Mouse (Mus musculus): ENCODE measurements around the gene Endou. TPM values are rescaled to one million over a fixed set of nuclear protein-coding genes. Genes with fewer than 3 reads are reported as not detected.

Gene Endou
- polyA plus RNA-seq, 1 experiment from 2014 or later = 0.20 TPM

GRCm38 (mm10) chr15:97762733-97763132 is 31.6 kb upstream of the Endou start:
- no peak overlapping the region for H3K4me3 ChIP-seq (ENCODE audit: low read depth, low read length)
- peaks cover 24% of the 10 kb centered on the region for H3K4me1 ChIP-seq (ENCODE audit: control insufficient read depth, insufficient read depth, low read length)
- H3K27ac ChIP-seq (ENCODE audit: low read depth, low read length) = no peak overlapping the region
- no peak overlapping the region for H3K4me2 ChIP-seq (ENCODE audit: low read depth)
- WGBS = 67% methylated on average over 9 of the region's 9 CpGs
- peaks cover 10% of the 10 kb centered on the region; the same call in 1 of the 2 replicates for H3K27me3 ChIP-seq (ENCODE audit: control insufficient read depth, insufficient read depth, low read length)
- H3K36me3 ChIP-seq (ENCODE audit: control insufficient read depth, insufficient read depth, low read length) = no peaks in the 10 kb centered on the region
- H3K9me3 ChIP-seq (ENCODE audit: control insufficient read depth, low read length) = no peaks in the 10 kb centered on the region
- ATAC-seq (ENCODE audit: insufficient read depth, low FRiP score, low TSS enrichment) (no peak), DNase-seq (ENCODE audit: low spot score) (no peak)
- H3K9ac ChIP-seq (ENCODE audit: low read length) = no peak overlapping the region

GRCm38 (mm10) chr15:97761438-97761837 is 30.3 kb upstream of the Endou start:
- Histone ChIP-seq H3K4me3 (ENCODE audit: low read depth, low read length) (no peak overlapping the region), H3K9ac (ENCODE audit: low read length) (no peak overlapping the region), H3K9me3 (ENCODE audit: control insufficient read depth, low read length) (no peaks in the 10 kb centered on the region), H3K4me1 (ENCODE audit: control insufficient read depth, insufficient read depth, low read length) (peaks cover 12% of the 10 kb centered on the region), H3K27ac (ENCODE audit: low read depth, low read length) (no peak overlapping the region), H3K27me3 (ENCODE audit: control insufficient read depth, insufficient read depth, low read length) (0 out of 2 replicates have a peak, but pooled peaks cover 5% of the 10 kb centered on the region), H3K36me3 (ENCODE audit: control insufficient read depth, insufficient read depth, low read length) (no peaks in the 10 kb centered on the region), H3K4me2 (ENCODE audit: low read depth) (no peak overlapping the region)
- 46% methylated on average over 13 of the region's 13 CpGs for WGBS
- ATAC-seq (ENCODE audit: insufficient read depth, low FRiP score, low TSS enrichment) (no peak), DNase-seq (ENCODE audit: low spot score) (no peak)

- no peaks in the 10 kb centered on the region for H3K36me3 ChIP-seq (ENCODE audit: control insufficient read depth, insufficient read depth, low read length)
- ATAC-seq (ENCODE audit: insufficient read depth, low FRiP score, low TSS enrichment) (no peak), DNase-seq (ENCODE audit: low spot score) (no peak)
- 69% methylated on average over 5 of the region's 5 CpGs for WGBS
- no peaks in the 10 kb centered on the region for H3K9me3 ChIP-seq (ENCODE audit: control insufficient read depth, low read length)
- H3K4me3 ChIP-seq (ENCODE audit: low read depth, low read length) = no peak overlapping the region
- no peak overlapping the region for H3K9ac ChIP-seq (ENCODE audit: low read length)
- H3K4me2 ChIP-seq (ENCODE audit: low read depth) = no peak overlapping the region
- H3K27me3 ChIP-seq (ENCODE audit: control insufficient read depth, insufficient read depth, low read length) = 0 out of 2 replicates have a peak, but pooled peaks cover 5% of the 10 kb centered on the region
- H3K4me1 ChIP-seq (ENCODE audit: control insufficient read depth, insufficient read depth, low read length) = peaks cover 8% of the 10 kb centered on the region; the same call in 1 of the 2 replicates
- H3K27ac ChIP-seq (ENCODE audit: low read depth, low read length) = no peak overlapping the region
Observed at GRCm38 (mm10) chr15:97760952-97761351, 29.8 kb upstream of the Endou start.

GRCm38 (mm10) chr15:97760006-97760405 is 28.9 kb upstream of the Endou start:
- Histone ChIP-seq H3K4me3 (ENCODE audit: low read depth, low read length) (no peak overlapping the region), H3K9ac (ENCODE audit: low read length) (no peak overlapping the region), H3K9me3 (ENCODE audit: control insufficient read depth, low read length) (no peaks in the 10 kb centered on the region), H3K36me3 (ENCODE audit: control insufficient read depth, insufficient read depth, low read length) (no peaks in the 10 kb centered on the region), H3K4me2 (ENCODE audit: low read depth) (no peak overlapping the region), H3K4me1 (ENCODE audit: control insufficient read depth, insufficient read depth, low read length) (peaks cover under 1% of the 10 kb centered on the region; the same call in 1 of the 2 replicates), H3K27me3 (ENCODE audit: control insufficient read depth, insufficient read depth, low read length) (no peaks in the 10 kb centered on the region), H3K27ac (ENCODE audit: low read depth, low read length) (no peak overlapping the region)
- DNase-seq (ENCODE audit: low spot score) = no peak
- ATAC-seq (ENCODE audit: insufficient read depth, low FRiP score, low TSS enrichment) = no peak
- WGBS = 92% methylated on average over 9 of the region's 9 CpGs

DNA sequence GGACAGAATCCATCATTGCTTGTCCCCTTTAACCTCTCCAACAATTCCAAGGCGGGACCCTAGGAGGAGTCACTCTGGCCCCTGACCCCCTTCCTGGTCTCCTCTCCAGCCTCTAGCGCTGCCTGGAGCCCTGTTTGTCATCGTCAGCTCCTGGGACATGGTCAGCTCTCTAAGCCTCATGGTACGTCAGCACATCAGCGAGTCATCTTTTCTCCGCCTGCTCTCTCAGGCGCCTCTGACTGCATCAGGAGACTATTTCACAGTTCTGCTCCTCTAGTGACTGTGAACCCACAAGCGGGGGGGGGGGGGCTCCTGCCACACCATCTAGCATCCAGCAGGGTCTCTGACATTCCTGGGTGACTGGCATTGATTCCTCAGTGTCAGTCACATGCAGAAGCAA is 24.2 kb upstream of the Endou start:
- Histone ChIP-seq H3K36me3 (ENCODE audit: control insufficient read depth, insufficient read depth, low read length) (no peaks in the 10 kb centered on the region), H3K9me3 (ENCODE audit: control insufficient read depth, low read length) (no peaks in the 10 kb centered on the region), H3K4me3 (ENCODE audit: low read depth, low read length) (no peak overlapping the region), H3K4me1 (ENCODE audit: control insufficient read depth, insufficient read depth, low read length) (peaks cover 7% of the 10 kb centered on the region), H3K4me2 (ENCODE audit: low read depth) (no peak overlapping the region), H3K27ac (ENCODE audit: low read depth, low read length) (no peak overlapping the region), H3K27me3 (ENCODE audit: control insufficient read depth, insufficient read depth, low read length) (no peaks in the 10 kb centered on the region), H3K9ac (ENCODE audit: low read length) (no peak overlapping the region)
- ATAC-seq (ENCODE audit: insufficient read depth, low FRiP score, low TSS enrichment) (no peak), DNase-seq (ENCODE audit: low spot score) (no peak)
- 52% methylated on average over 8 of the region's 8 CpGs for WGBS

DNA sequence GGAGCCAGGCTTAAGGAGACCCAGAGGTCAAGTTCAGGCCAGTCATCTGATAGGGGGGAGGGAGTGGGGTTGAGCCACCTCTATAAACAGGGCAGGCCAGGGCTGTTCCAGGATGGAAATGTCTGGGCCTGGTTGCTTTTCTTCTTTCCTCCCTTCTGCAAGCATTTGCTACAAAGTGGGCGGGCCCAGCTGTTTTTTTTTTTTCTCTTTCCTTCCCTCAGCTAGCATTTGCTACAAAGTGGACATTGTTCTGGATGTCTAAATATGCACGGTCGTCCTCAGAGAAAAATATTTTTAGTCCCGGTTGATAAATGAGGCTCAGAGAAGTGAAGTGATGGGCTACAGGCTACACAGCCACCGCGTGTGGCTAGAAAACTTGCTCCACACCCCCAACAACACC is 23.3 kb upstream of the Endou start:
- Histone ChIP-seq H3K27ac (ENCODE audit: low read depth, low read length) (no peak overlapping the region), H3K4me1 (ENCODE audit: control insufficient read depth, insufficient read depth, low read length) (peaks cover 8% of the 10 kb centered on the region), H3K4me3 (ENCODE audit: low read depth, low read length) (no peak overlapping the region), H3K27me3 (ENCODE audit: control insufficient read depth, insufficient read depth, low read length) (no peaks in the 10 kb centered on the region), H3K36me3 (ENCODE audit: control insufficient read depth, insufficient read depth, low read length) (no peaks in the 10 kb centered on the region), H3K9me3 (ENCODE audit: control insufficient read depth, low read length) (no peaks in the 10 kb centered on the region), H3K4me2 (ENCODE audit: low read depth) (no peak overlapping the region), H3K9ac (ENCODE audit: low read length) (no peak overlapping the region)
- DNase-seq (ENCODE audit: low spot score) (no peak), ATAC-seq (ENCODE audit: insufficient read depth, low FRiP score, low TSS enrichment) (no peak)
- WGBS = 56% methylated on average over 6 of the region's 6 CpGs

- H3K4me3 ChIP-seq (ENCODE audit: low read depth, low read length) = no peak overlapping the region
- no peak overlapping the region for H3K4me2 ChIP-seq (ENCODE audit: low read depth)
- 93% methylated on average over 5 of the region's 5 CpGs for WGBS
- H3K27me3 ChIP-seq (ENCODE audit: control insufficient read depth, insufficient read depth, low read length) = no peaks in the 10 kb centered on the region
- no peak overlapping the region for H3K27ac ChIP-seq (ENCODE audit: low read depth, low read length)
- H3K9ac ChIP-seq (ENCODE audit: low read length) = no peak overlapping the region
- H3K36me3 ChIP-seq (ENCODE audit: control insufficient read depth, insufficient read depth, low read length) = no peaks in the 10 kb centered on the region
- no peaks in the 10 kb centered on the region for H3K9me3 ChIP-seq (ENCODE audit: control insufficient read depth, low read length)
- peaks cover 8% of the 10 kb centered on the region for H3K4me1 ChIP-seq (ENCODE audit: control insufficient read depth, insufficient read depth, low read length)
- DNase-seq (ENCODE audit: low spot score) (no peak), ATAC-seq (ENCODE audit: insufficient read depth, low FRiP score, low TSS enrichment) (no peak)
Observed at GRCm38 (mm10) chr15:97752491-97752890, 21.4 kb upstream of the Endou start.

DNA sequence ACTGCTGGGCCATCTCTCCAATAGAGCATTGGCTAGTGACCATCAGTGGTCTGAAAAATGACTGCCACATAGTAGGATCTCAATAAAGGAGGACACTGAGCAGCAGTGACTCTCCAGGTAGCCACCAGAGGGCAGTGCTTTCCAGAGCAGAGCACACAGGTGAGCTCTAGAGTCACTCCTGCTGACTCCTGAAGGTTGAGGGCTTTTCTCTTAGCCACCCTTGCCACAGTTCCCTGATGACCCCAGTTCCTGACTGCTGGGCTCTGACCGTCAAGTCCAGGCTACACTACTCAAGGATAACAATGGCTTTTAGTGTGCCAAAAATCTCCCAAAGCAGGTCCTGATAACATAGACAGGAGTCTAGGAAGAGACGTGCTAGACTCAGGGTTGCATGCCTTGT is 20.5 kb upstream of the Endou start:
- no peak overlapping the region for H3K4me2 ChIP-seq (ENCODE audit: low read depth)

GRCm38 (mm10) chr15:97750697-97751096 is 19.6 kb upstream of the Endou start:
- DNase-seq (ENCODE audit: low spot score) (peak; percentile 66), ATAC-seq (ENCODE audit: insufficient read depth, low FRiP score, low TSS enrichment) (peak; percentile 67; the same call in 1 of the 2 replicates)
- H3K4me3 ChIP-seq (ENCODE audit: low read depth, low read length) = no peak overlapping the region
- H3K27me3 ChIP-seq (ENCODE audit: control insufficient read depth, insufficient read depth, low read length) = no peaks in the 10 kb centered on the region
- H3K4me2 ChIP-seq (ENCODE audit: low read depth) = no peak overlapping the region
- H3K4me1 ChIP-seq (ENCODE audit: control insufficient read depth, insufficient read depth, low read length) = peaks cover 8% of the 10 kb centered on the region
- H3K9ac ChIP-seq (ENCODE audit: low read length) = no peak overlapping the region
- no peaks in the 10 kb centered on the region for H3K36me3 ChIP-seq (ENCODE audit: control insufficient read depth, insufficient read depth, low read length)
- 0 out of 2 replicates have a peak overlapping the region, but pooled peaks have one; percentile 44 for H3K27ac ChIP-seq (ENCODE audit: low read depth, low read length)
- no peaks in the 10 kb centered on the region for H3K9me3 ChIP-seq (ENCODE audit: control insufficient read depth, low read length)
- WGBS = 48% methylated on average over 12 of the region's 12 CpGs

More for the DNA sequence above, 20.5 kb upstream of the Endou start:
- Histone ChIP-seq H3K27ac (ENCODE audit: low read depth, low read length) (no peak overlapping the region), H3K9ac (ENCODE audit: low read length) (no peak overlapping the region), H3K36me3 (ENCODE audit: control insufficient read depth, insufficient read depth, low read length) (no peaks in the 10 kb centered on the region), H3K9me3 (ENCODE audit: control insufficient read depth, low read length) (no peaks in the 10 kb centered on the region), H3K4me1 (ENCODE audit: control insufficient read depth, insufficient read depth, low read length) (peaks cover 8% of the 10 kb centered on the region), H3K4me3 (ENCODE audit: low read depth, low read length) (no peak overlapping the region), H3K27me3 (ENCODE audit: control insufficient read depth, insufficient read depth, low read length) (no peaks in the 10 kb centered on the region)
- DNase-seq (ENCODE audit: low spot score) = no peak
- 96% methylated on average over 2 of the region's 2 CpGs for WGBS
- ATAC-seq (ENCODE audit: insufficient read depth, low FRiP score, low TSS enrichment) = no peak

Measured in neural tube, embryonic 11.5 days (tissue).